Mouse (Mus musculus): ENCODE results near the gene Tpd52l1.

The Tpd52l1 gene

GRCm38 (mm10) chr10:31346401-31346800 lies 99.4 kb downstream of the Tpd52l1 start:
- no peak for DNase-seq (ENCODE audit: low read depth)

DNA sequence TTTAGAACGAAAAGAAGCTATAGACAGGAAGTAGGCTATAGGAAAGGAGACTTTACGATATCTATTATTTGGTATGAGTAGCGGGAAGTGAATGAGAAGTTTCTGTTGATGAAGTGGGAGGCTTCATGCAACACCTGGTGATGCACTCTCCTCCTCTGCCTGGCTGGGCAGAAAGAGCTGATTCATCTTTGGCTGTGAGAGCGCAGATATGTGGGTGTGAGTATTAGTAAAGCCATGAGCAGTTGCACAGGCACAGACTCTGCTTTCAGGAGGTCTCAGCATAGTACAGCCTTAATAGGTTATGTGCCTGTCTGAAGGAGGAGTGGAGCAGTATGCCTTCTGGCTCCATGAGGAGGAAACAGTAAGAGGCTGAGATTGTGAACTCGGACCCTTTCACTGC lies 109.3 kb downstream of the Tpd52l1 start:
- DNase-seq (ENCODE audit: low read depth) = no peak

DNA sequence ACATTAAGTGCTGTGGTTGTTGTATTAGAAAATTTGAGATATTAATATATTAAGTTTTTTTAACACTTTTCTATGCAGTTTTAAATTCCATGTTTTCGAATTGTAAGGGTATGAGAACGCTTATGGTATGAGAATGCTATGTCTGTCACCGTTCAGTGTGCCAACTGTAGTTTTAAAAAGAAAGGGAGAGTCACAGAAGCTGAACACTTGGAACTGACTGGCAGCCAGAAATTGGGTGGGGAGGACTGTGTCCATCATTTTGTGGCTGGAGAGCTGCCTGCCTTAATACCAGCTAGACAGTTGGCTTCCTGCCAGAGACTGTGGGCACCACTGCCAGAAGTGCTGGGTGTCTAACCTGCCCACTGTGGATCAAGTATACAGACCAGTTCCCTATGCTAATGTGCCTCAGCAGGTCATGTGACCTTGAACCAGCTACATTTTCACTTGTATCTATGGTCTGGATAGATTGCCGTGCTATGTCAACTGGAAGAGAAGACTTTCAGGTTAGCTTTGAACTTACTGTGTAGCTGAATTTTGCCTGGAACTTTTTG lies 114.5 kb downstream of the Tpd52l1 start:
- peak; percentile 85 for DNase-seq (ENCODE audit: low read depth)

DNA sequence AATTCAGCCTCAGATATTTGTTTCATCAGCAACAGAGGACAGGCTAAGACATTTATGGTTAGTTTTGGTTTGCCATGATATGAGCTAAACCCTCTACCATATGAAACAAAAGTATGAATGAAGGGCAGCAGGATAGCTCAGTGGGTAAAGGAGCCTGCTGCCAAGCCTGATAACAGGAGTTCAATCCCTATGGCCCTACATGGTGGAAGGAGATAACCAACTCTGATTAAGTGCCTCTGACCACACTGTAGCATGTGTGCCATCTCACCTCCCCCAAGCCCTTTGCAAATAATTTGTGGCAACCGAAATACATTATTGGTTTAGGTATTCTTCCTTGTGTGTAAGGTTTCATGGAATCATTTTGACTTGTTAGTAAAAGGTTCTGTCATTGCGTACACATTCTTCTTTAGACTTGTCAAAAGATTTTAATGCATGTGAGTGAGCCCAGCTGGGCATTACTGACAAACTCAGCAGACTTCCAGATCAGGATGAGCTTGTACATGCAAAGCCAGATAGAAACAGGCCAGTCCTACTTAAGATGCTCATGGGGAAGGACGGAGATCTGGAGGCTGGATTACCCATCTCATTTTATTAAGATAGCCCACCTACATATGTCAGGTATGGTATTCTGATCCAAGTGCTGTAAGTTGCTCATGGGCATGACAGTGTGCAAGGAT lies 115.3 kb downstream of the Tpd52l1 start:
- DNase-seq (ENCODE audit: low read depth) = peak; percentile 75

GRCm38 (mm10) chr10:31329436-31329835 lies 116.3 kb downstream of the Tpd52l1 start:
- peak; percentile 65 for DNase-seq (ENCODE audit: low read depth)

- DNase-seq (ENCODE audit: low read depth) = no peak
These were observed 127.3 kb downstream of the Tpd52l1 start for GRCm38 (mm10) chr10:31318491-31318890.

DNA sequence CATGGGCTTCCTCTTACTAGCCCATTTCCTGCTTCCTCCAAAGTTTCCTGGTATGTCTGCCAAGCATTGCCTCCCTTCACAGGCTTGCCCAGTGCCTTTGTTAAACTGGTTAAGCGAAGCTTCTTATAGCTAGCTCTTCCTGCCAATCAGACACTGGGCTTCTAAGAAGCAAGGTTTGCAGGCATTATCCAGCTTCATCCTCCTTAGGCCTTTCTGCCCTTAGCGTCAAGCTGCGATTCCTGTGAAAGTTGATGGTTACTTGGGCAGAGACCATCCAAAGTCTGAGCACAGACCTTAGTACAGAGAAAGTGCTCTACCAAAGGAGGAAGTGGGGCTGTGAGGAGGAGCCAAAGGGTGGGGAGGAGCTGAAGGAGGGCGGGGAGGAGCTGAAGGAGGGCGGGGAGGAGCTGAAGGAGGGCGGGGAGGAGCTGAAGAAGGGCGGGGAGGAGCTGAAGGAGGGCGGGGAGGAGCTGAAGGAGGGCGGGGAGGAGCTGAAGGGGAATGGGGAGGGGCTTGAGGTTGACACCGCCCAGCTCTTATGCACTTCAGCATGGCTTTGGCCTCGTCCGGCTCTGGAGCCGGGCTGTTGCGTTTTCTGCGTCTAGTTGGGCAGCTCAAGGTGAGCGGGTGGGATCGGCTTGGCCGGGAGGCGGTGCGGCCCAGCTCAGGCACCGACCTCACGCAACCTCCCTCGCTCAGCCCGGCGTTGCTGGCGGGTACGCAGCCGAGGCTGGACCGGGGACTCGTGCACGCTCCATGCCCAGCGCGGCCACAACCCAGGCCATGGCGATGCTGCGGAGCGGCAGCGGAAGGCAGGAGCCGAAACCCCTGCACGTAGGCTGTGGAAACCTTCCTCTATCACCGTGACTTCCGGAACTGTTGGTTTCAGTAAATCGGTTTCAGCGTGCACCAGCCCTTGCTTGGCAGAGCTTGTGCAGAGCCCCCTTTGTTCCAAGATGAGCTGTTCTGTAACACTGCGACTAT lies 132.6 kb downstream of the Tpd52l1 start, which contains the start of gene Hddc2:
Gene Hddc2 (plus strand): TSS at position 519 of the 984 bp plus-strand sequence.
- peak; percentile 92 for DNase-seq (ENCODE audit: low read depth)

GRCm38 (mm10) chr10:31307024-31307598 lies 138.6 kb downstream of the Tpd52l1 start:
- DNase-seq (ENCODE audit: low read depth) = no peak

- DNase-seq (ENCODE audit: low read depth) = no peak
These were observed 142.3 kb downstream of the Tpd52l1 start for GRCm38 (mm10) chr10:31303446-31303845.

DNA sequence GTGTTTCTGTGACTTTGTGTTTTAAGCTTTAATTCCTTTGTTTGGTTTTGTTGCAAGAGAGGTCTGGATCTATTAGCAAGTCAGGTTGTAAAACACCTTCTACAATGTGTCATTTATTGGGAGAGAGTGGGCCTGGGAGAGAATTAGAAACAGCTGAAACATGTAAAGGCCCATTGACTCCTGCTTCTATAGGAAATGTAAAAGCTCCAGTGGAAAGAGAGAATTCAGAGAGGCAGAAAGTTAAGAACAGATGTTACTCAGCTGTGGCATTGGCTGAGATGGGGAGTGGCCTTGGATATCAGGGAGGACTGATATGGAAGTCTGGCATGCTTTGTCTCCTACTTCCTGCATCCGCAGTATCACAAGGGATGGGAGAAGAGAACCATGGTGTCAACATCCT lies 145.5 kb downstream of the Tpd52l1 start:
- DNase-seq (ENCODE audit: low read depth) = no peak

- peak; percentile 58 for DNase-seq (ENCODE audit: low read depth)
These were observed 146.7 kb downstream of the Tpd52l1 start for GRCm38 (mm10) chr10:31298921-31299574.

DNA sequence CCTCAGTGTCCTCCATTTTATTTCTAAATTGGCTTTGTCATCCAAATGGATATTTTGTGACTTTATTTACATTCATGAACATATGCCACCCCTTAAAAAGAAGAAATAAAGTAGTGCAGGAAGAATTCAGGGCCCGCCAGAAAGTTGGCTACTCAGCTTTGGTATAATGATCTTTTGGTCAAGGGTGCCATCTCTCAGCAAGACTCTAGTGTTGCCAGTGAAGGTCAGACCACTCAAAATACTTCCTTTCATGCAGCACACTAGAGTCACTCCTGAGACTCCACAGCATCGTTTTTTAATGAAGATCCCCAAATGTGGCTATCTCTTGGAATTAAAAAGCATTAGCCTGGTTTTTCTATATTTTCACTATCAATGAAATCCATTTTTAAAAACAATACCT lies 147.5 kb downstream of the Tpd52l1 start:
- no peak for DNase-seq (ENCODE audit: low read depth)

DNA sequence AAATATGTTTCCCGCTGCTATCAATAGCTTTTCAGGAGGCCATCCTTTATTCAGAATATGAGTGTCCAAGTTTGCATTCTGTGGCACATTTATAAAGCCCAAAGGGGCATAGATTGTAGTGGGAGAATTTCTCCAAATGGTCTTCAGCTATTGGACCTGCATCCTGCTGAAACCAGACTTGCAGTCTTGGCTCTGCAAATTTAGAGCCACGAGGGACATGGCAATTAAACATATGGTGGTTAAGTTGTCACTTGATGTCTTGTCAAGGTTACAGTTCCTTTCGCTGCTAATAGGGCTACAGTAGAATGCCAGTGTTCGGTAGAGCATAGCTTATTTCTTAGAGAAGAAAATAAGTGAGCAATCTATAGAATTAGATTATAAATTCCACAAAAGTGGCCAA lies 148.7 kb downstream of the Tpd52l1 start:
- DNase-seq (ENCODE audit: low read depth) = no peak

DNA sequence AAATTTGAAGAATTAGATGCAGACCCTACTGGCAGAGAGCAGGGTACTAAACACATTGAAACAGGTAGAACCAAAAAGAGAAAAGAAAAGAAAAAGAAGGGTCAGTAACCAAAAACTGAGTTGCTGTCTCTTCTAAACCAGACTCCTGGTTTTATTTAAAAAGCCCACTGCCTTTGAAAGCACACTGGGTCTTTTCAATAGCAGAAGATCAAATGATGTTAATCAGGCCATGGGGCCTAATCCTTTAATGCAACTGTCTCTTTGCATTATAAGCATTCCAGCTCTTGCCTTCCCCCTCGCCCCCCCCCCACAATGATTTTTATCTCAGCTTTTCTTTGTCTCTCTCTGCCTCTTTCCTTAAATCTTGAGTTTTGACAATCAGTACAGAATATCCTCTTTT lies 149.3 kb downstream of the Tpd52l1 start:
- DNase-seq (ENCODE audit: low read depth) = no peak

GRCm38 (mm10) chr10:31295705-31296104 lies 150.1 kb downstream of the Tpd52l1 start:
- no peak for DNase-seq (ENCODE audit: low read depth)

GRCm38 (mm10) chr10:31288697-31289390 lies 156.9 kb downstream of the Tpd52l1 start:
- no peak for DNase-seq (ENCODE audit: low read depth)

DNA sequence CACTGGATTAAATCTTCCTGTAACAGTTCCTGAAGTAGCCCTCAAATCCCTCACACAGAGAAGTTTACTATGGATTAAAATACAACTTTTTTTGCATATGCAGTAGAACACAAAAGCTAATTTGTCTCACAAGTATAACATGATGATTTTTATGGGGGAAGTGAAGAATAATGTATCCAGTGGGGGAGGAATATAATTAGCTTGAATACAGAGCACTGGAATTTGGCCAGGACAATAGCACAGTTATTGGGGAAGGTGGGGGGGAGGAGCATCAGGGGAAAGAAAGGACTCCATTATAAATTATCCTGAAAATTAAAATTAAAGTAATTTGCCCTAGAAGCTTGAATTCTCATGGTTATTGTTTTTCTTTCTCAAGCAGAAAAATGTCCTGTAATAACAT lies 158.0 kb downstream of the Tpd52l1 start:
- no peak for DNase-seq (ENCODE audit: low read depth)

All from 416B (cell line).